Mouse (Mus musculus): Measurements from ENCODE around the gene Iqcc.

- TF ChIP-seq CTCF (IDR thresholded peaks at IDR 0.05), result no peak
- TF ChIP-seq POLR2A (IDR thresholded peaks at IDR 0.05; ENCODE audit: insufficient read depth, low read depth, low read length), result no peak
Observed at GRCm38 (mm10) chr4:129616631-129617030, 2.3 kb downstream of the Iqcc start.
